Mouse (Mus musculus) retina, adult 2 months (tissue): ENCODE results near the gene Cacna1a.
A peak's percentile ranks its signal among the peaks of the same experiment; 100 is the strongest.
"Not testable (repeated sequence)": the region's sequence is repeated elsewhere in the genome, so short reads cannot be mapped to it uniquely, and the experiment has no call there.

ENCODE experiments used
- DNase-seq: peaks from one replicate; pipeline ENCODE4 v3.0.0-alpha.2; 2012; ENCODE audit warnings: low read depth, low spot score

The Cacna1a gene

GRCm38 (mm10) chr8:84586221-84586620 lies 198.0 kb downstream of the Cacna1a start:
- DNase-seq: no peak

GRCm38 (mm10) chr8:84588498-84588897 lies 200.3 kb downstream of the Cacna1a start:
- no peak for DNase-seq

GRCm38 (mm10) chr8:84592015-84592662 lies 203.9 kb downstream of the Cacna1a start:
- DNase-seq: no peak

GRCm38 (mm10) chr8:84593143-84593542 lies 204.9 kb downstream of the Cacna1a start:
- no peak for DNase-seq

GRCm38 (mm10) chr8:84594099-84594780 lies 206.0 kb downstream of the Cacna1a start:
- DNase-seq: peak; percentile 51

GRCm38 (mm10) chr8:84595648-84596047 lies 207.4 kb downstream of the Cacna1a start:
- no peak for DNase-seq

GRCm38 (mm10) chr8:84599401-84599800 lies 211.2 kb downstream of the Cacna1a start:
- DNase-seq: no peak

GRCm38 (mm10) chr8:84600311-84600907 lies 212.2 kb downstream of the Cacna1a start:
- no peak for DNase-seq

GRCm38 (mm10) chr8:84601221-84601751 lies 213.0 kb downstream of the Cacna1a start:
- DNase-seq: no peak

GRCm38 (mm10) chr8:84614512-84615223 lies 226.4 kb downstream of the Cacna1a start:
- DNase-seq: no peak

GRCm38 (mm10) chr8:84615666-84616485 lies 227.6 kb downstream of the Cacna1a start:
- no peak for DNase-seq

GRCm38 (mm10) chr8:84617005-84617404 lies 228.8 kb downstream of the Cacna1a start:
- no peak for DNase-seq

- no peak for DNase-seq
These were observed 232.9 kb downstream of the Cacna1a start for GRCm38 (mm10) chr8:84621102-84621625.

- DNase-seq: not testable (repeated sequence)
These were observed 235.2 kb downstream of the Cacna1a start for GRCm38 (mm10) chr8:84623425-84623824.

- no peak for DNase-seq
These were observed 241.3 kb downstream of the Cacna1a start for GRCm38 (mm10) chr8:84629586-84629985.

GRCm38 (mm10) chr8:84630145-84630544 lies 241.9 kb downstream of the Cacna1a start:
- no peak for DNase-seq

GRCm38 (mm10) chr8:84631813-84632212 lies 243.6 kb downstream of the Cacna1a start:
- DNase-seq: no peak

GRCm38 (mm10) chr8:84633841-84634584 lies 245.8 kb downstream of the Cacna1a start:
- no peak for DNase-seq

GRCm38 (mm10) chr8:84634849-84635304 lies 246.6 kb downstream of the Cacna1a start:
- DNase-seq: peak; percentile 50
